Mouse (Mus musculus): ENCODE data around the gene 2900026A02Rik. TPM values are rescaled to one million over a fixed set of nuclear protein-coding genes. Genes with fewer than 3 reads are reported as not detected.

2900026A02Rik gene
- total RNA-seq, 2 experiments from 2014 or later: 39.6 to 45.1 TPM

DNA sequence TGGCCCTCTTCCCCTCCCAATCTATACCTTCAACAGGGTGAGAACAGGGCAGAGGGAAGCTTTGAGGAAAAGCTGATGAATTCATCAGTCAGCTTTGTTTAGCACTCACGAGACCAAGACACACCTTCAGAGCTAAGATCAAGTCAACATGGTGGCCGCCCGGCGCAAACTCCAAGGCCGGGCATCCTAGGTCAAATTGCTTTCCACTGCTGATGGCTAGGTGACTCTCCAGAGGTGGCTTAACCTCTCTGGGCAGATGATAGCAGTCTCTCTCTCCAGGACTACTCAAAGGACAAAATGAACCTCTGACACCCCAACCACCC lies 67.6 kb downstream of the 2900026A02Rik start:
- no peak overlapping the region for H3K4me3 ChIP-seq
- intact Hi-C loops (cut with DNase I): no loop called here
- no peak for DNase-seq (ENCODE audit: extremely low spot score in 1 of 2, low spot score in 2 of 2)
- peak overlapping the region; percentile 67 for H3K27ac ChIP-seq
- no peak for TF ChIP-seq CTCF (IDR thresholded peaks at IDR 0.05)

DNA sequence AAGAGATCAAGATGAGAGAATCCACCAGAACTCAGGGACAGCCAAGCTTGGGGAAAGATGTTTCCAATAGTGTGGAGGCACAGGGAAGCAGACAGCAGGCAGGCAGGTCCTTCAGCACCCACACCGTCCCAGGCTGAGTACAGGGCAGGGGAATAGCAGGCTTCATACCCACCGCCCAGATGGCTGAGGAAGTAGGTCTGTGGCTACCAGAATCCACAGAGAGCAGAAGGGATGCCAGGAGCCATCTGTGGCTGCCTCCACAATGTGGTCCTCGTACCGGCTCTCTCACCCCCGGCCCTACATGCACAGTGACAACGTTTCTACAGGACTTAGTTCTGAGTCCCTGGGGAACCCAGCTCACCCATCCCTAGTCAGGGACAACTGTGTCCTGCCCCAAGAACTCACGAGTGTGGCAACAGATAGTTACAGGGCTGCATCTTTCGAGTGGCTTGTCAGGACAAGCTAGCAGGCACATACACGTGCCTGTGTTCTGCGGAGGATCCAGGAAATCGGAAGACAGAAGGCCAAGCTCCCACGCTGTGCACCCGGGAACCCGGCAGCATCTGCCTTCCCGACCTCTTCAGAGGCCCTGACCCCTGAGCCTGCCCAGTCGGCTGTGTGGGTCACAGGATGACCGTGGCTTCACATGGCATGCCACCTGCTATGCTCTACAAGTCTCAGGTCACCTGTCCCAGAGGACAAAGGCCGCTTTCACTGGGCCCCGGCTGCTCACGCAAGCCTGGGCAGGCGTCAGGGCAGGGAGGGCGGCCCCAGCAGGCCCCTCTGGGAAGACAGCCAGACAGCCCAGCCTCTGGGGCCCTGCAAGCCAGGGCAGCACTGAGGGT lies 68.2 kb downstream of the 2900026A02Rik start:
- H3K4me3 ChIP-seq: no peak overlapping the region
- no peak for TF ChIP-seq CTCF (IDR thresholded peaks at IDR 0.05)
- intact Hi-C loops (cut with DNase I): no loop called here
- DNase-seq (ENCODE audit: extremely low spot score in 1 of 2, low spot score in 2 of 2): peak in 1 of 2 experiments; percentile 32
- peak overlapping the region; percentile 67 for H3K27ac ChIP-seq

DNA sequence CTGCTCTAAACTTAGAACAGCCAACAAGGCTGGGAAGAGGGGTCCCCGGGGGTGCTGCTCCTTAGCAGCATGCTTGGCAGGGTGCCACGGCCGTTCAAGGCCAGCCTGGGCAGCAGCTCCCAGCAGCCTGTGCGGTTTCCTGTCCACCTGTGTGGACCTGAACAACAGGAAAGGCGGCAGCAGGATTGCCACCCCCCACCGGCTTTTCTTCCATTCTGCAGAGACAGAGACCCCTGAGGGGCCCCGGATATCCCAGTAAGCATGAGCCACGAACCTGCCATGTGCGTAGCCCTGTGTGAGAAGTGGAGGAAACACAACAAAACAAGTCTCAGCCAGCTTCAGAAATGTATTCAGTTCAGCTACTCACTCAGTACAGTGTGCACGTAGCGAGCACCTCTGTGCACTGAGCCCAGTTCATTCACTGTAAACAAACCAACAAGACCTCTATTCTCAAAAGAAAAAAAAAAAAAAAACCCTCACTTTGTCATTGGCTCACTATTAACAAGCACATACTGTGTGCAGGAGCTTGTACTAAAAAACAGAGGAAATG lies 69.4 kb downstream of the 2900026A02Rik start:
- intact Hi-C loops (cut with DNase I): no loop called here
- no peak overlapping the region for H3K4me3 ChIP-seq
- DNase-seq (ENCODE audit: extremely low spot score in 1 of 2, low spot score in 2 of 2): no peak
- H3K27ac ChIP-seq: peak overlapping the region; percentile 64
- no peak for TF ChIP-seq CTCF (IDR thresholded peaks at IDR 0.05)

DNA sequence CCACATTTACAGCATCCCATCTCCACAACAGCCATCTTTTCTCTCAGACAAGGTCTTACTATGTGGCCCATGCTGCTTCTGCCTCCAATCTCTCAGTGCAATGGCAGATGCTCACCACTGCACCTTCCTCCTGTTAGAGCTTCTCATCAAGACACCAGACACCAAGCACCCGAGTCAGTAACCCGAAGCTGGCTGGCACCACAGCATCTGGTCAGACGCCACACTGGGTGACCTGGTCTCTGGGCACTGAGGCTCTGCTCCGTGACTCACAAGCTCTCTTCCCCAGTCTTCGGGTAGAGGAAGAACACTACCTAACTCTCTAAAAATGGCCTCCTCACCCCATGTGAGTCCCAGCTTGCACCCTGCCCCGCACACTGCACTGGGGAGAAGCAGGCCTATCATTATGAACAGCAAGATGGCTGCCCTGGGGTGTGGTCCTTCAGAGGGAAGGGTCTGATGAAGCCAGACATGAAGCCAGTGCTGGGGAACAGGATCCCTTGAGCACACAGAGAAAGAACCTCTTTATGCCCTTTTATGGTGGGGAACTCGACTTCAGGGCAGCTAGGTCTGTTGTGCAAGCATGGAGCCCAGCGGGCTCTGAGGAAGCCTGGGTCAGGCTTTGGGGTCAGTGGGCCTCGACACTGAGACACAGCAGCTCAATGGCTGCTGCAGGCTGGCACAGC lies 70.0 kb downstream of the 2900026A02Rik start:
- no peak overlapping the region for H3K4me3 ChIP-seq
- H3K27ac ChIP-seq: peak overlapping the region; percentile 64
- intact Hi-C loops (cut with DNase I): no loop called here
- DNase-seq (ENCODE audit: extremely low spot score in 1 of 2, low spot score in 2 of 2): no peak
- TF ChIP-seq CTCF (IDR thresholded peaks at IDR 0.05): no peak

DNA sequence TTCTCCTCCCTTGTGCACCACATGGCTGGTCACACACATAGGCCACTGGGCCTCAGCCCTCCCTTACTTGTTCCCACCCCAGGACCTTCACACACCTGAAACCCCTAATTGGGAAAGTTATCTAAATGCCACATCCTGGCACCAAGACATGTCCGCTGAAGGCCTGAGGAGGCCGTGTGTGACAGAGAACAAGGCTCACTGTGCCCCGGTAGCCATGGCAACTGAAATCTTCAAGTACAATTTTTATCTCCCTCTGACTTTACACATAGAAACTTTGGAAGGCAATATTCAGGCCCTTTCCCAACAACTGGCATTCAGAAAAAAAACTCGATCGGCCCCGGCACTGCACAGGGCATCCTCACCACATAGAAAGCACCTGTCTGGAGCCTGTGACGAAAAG lies 72.0 kb downstream of the 2900026A02Rik start:
- H3K27ac ChIP-seq: peak overlapping the region; percentile 63; the same call in 1 of the 2 replicates
- intact Hi-C loops (cut with DNase I): no loop called here
- DNase-seq (ENCODE audit: extremely low spot score in 1 of 2, low spot score in 2 of 2): no peak
- H3K4me3 ChIP-seq: no peak overlapping the region
- no peak for TF ChIP-seq CTCF (IDR thresholded peaks at IDR 0.05)

DNA sequence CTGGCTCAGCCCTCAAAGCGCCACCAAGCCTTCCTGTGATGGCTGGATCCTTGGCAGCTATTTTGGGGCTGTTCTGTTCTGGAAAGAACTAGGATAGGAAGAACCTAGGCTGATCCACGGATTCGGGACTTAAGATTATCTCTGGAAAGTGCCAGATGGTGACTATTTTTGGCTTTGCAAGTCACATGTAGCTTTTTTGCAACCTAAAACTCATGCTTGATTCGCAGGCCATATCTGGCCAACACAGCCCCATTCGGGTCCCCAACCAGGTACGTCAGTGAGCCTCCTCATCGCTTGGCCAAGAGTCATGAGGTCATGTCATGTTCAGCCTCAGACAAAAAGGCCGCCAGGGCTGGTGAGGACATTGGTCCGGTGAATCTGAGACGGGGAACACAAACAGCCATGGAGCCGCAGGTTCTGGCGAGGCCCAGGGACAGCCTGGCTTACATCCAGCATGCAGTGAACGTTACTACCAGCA lies 73.0 kb downstream of the 2900026A02Rik start:
- DNase-seq (ENCODE audit: extremely low spot score in 1 of 2, low spot score in 2 of 2): no peak
- intact Hi-C loops (cut with DNase I): no loop called here
- Histone ChIP-seq H3K4me3 (no peak overlapping the region), H3K27ac (peak overlapping the region; percentile 92)
- no peak for TF ChIP-seq CTCF (IDR thresholded peaks at IDR 0.05)

DNA sequence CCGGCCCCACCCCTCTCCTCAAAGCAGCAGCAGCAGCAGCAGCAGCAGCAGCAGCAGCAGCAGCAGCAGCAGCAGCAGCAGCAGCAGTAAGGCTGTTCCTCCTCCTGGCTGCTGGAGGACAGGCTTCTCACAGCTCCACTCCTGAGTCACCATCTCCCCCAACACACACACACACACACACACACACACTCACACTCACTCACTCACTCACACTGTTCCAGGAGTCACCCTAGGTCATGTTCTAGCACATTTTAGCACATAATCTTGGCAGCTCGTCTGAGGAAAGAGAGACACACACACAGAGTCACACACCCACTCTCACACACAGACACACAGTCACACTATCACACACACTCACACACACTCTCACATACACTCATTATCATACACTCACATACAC lies 74.4 kb downstream of the 2900026A02Rik start:
- no peak for DNase-seq (ENCODE audit: extremely low spot score in 1 of 2, low spot score in 2 of 2)
- Histone ChIP-seq H3K27ac (peak overlapping the region; percentile 87; the same call in 1 of the 2 replicates), H3K4me3 (no peak overlapping the region)
- no peak for TF ChIP-seq CTCF (IDR thresholded peaks at IDR 0.05)
- intact Hi-C loops (cut with DNase I): no loop called here

DNA sequence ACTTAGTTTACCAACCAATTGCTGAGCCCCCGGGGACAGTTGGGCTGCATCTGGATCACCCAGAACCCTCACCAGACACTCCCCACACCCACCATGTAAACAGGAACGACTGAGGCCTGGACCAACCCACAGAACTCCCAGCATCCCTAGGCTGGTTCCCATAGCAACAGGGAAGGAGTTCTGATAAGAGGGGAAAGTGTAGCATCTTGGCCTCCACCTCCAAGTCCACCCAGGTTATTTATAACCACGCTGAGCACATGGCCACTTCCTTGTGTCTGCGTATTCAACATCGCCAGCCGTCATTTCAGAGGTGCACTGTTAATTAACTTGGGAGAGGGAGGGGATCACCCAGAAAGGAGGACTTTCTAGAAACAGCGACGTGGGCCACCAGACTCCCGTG lies 75.9 kb downstream of the 2900026A02Rik start:
- TF ChIP-seq CTCF (IDR thresholded peaks at IDR 0.05): no peak
- Histone ChIP-seq H3K4me3 (no peak overlapping the region), H3K27ac (peak overlapping the region; percentile 84)
- intact Hi-C loops (cut with DNase I): no loop called here
- DNase-seq (ENCODE audit: extremely low spot score in 1 of 2, low spot score in 2 of 2): no peak

DNA sequence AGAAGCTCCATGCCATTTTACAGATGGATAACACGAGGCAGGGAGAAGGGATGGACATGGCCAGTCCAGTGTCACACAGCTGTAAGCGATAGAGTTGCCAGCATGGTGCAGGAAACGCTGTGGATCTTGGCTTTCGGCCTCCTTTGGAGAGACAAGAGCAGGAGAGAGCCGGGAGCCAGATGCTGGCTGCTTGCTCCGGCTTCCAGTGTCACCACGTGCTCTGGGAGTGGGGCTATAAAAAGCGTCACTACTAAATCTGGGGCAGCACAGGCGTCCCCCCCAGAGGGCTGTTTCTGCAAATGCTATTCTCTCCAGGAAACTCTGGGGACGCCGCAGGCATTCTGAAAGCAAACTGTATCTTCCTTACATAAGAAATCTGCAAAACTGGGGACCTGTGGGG lies 78.5 kb downstream of the 2900026A02Rik start:
- peak; percentile 74 to 80 for DNase-seq (ENCODE audit: extremely low spot score in 1 of 2, low spot score in 2 of 2)
- TF ChIP-seq CTCF (IDR thresholded peaks at IDR 0.05): peak; percentile 30
- peak overlapping the region; percentile 93 for H3K27ac ChIP-seq
- no peak overlapping the region for H3K4me3 ChIP-seq
- intact Hi-C loops (cut with DNase I): no loop called here

DNA sequence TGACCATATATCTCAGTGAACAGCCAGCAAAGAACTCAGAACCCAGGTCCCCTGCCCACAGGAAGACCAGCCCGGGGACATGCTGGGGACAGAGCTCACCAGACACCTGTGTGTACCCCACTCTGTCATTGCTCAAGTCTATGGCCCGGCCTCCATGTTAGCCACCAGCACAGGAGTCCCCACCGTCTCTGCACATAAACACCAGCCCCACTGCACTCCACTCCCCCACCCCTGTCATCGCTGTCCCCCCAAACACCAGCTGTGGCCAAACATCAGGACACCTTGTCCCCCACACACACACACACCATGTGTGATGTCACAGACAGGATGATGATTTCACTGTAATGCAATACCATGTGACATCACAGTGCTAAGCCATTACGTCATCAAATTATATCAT lies 79.0 kb downstream of the 2900026A02Rik start:
- no peak for TF ChIP-seq CTCF (IDR thresholded peaks at IDR 0.05)
- H3K27ac ChIP-seq: peak overlapping the region; percentile 93
- intact Hi-C loops (cut with DNase I): no loop called here
- DNase-seq (ENCODE audit: extremely low spot score in 1 of 2, low spot score in 2 of 2): no peak
- H3K4me3 ChIP-seq: no peak overlapping the region

DNA sequence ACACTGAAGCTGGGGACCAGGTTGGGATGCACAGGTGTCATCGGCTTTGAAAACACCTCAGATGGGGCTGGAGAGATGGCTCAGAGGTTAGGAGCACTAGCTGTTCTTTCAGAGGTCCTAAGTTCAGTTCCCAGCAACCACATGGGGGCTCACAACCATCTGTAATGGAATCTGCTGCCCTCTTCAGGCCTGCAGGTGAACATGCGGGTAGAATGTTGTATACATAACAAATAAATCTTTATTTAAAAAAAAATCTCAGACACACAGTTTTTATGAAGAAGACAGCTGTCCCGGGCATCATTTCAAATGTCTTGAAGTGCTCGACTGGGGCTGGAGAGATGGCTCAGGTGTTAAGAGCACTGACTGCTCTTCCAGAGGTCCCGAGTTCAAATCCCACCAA lies 80.2 kb downstream of the 2900026A02Rik start:
- Histone ChIP-seq H3K4me3 (no peak overlapping the region), H3K27ac (no peak overlapping the region)
- intact Hi-C loops (cut with DNase I): no loop called here
- TF ChIP-seq CTCF (IDR thresholded peaks at IDR 0.05): peak; percentile 41
- DNase-seq (ENCODE audit: extremely low spot score in 1 of 2, low spot score in 2 of 2): no peak

DNA sequence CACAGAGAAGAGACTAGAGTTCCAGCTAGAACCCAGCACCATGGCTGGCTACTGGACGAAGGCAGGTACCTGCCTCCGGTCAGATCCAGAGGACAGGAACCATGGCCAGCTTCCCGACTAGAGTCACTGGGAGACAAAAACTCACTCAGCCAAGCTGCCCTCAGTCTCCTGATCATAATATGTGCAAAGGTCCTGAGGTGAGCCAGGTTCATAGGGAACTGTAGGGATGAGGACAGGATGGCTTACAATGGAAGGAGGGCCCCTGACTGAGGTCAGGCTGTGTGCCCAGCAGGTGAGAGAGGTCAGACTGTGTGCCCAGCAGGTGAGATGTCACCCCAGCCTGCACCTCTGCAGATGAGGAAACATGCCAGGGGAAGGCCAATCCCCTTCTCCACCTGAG lies 81.0 kb downstream of the 2900026A02Rik start:
- intact Hi-C loops (cut with DNase I): no loop called here
- no peak for TF ChIP-seq CTCF (IDR thresholded peaks at IDR 0.05)
- no peak for DNase-seq (ENCODE audit: extremely low spot score in 1 of 2, low spot score in 2 of 2)
- Histone ChIP-seq H3K4me3 (no peak overlapping the region), H3K27ac (no peak overlapping the region)

All from left cerebral cortex, adult 2 months (tissue).